Mouse (Mus musculus) cerebral cortex, adult 2 months (tissue): ENCODE data around the gene Adcy9.

Experiments used
- WGBS: fragments of 180-500 bp; shearing (Covaris S2); methylation state at CpG from one replicate; pipeline ENCODE4 v1.1.7; 2018; 5-methylcytosine and 5-hydroxymethylcytosine counted together

Adcy9 gene

GRCm38 (mm10) chr16:4382406-4382805 is 37.9 kb downstream of the Adcy9 start:
- 89% methylated on average over 3 of the region's 3 CpGs for WGBS

DNA sequence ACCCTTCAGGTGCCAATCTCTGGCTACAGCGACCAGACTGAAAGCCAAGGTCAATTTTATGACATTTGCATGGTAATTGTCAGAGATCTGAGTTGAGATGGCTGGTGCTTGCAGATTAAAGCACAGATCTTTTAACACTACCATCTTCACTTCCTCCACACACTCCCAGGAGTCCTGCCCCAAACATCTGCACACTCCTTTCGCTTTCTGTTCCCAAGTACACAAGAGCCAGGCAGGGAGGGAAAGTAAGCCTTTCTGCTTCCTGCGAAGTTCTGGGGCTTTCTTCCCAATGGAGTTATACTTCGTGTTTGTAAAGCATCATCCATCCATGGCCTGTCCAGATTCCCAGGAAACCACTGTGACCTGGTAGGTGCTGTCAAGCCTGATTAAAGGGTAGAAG is 38.8 kb downstream of the Adcy9 start:
- WGBS = 60% methylated on average over 4 of the region's 4 CpGs

- WGBS = 91% methylated on average over 1 of the region's 1 CpGs
Measured at GRCm38 (mm10) chr16:4378788-4379187, 41.5 kb downstream of the Adcy9 start.

GRCm38 (mm10) chr16:4377556-4377955 is 42.7 kb downstream of the Adcy9 start:
- 75% methylated on average over 5 of the region's 5 CpGs for WGBS

GRCm38 (mm10) chr16:4374780-4375380 is 45.4 kb downstream of the Adcy9 start:
- 20% methylated on average over 7 of the region's 7 CpGs for WGBS

DNA sequence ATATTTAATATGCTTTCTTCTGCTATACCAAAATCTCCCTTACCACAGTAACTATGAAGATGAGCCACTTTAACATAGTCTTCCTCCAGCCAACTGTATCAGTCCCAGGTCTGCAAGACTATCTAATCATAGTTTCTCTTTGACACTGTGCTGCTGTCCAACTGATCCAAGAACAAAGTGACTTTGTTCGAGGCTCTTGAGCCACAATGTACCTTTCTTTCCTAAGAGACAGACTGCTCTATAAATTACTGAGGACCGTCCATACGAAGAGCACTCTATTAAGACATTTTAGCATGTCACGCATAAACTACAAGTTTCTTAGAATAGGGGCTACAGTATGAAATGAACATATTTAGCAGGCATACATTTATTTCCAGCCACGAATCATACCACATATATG is 46.0 kb downstream of the Adcy9 start:
- 64% methylated on average over 5 of the region's 5 CpGs for WGBS

DNA sequence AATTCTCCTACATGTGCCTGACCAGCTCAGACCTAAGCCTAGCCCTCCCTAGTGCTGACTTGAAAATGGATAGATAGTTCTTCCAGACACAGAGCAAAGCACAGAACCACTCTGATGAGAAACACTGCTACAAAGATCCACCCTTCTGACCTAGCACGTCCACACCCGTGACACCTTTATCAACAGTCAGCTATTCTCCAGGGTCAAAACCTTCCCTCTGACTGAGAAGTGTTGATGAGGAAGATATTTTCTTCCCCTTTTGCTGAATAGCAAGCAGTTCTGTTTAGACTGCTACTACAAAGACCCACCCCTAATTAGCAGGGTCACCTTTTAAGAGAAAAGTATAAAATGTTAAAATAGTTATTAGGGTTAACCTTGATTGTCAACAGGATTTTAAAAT is 49.3 kb downstream of the Adcy9 start:
- 90% methylated on average over 2 of the region's 2 CpGs for WGBS

DNA sequence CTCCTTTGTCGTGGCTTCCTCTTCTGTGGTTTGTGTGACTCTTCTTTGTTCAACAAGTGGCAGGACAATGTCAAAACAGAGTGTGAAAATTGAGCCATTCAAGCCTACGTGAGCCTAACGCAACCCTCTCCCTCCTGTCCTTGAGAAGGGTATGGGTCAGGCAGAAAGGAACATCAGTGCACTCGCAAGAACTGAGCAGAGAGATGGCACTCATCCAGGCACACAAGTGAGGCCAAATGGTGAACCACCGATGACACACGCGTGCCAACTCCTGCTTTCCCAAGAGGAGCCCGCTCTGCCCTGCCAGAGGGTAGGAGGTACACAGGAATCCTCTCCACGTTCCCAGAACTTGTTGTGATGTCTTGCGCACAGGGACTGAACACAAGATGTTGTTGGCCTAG is 50.2 kb downstream of the Adcy9 start:
- 47% methylated on average over 10 of the region's 10 CpGs for WGBS

DNA sequence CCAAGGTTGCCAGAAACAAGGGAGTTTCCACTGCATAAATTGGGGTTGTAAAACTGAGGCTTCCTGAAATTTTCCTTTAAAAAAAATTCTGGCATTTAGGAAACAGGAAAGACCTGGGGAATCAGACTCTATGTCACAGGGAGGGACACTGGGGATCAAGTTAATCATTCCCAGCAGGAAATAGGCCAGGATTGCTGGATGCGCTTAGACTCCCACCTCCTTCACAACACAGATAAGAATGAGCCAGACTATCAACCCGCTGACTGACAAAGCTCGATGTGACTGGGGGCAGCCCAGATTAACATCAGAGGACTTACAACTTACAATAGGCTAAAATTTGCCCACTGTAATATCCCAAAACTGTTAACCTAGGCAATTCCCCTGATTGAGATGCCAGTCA is 52.4 kb downstream of the Adcy9 start:
- 45% methylated on average over 3 of the region's 3 CpGs for WGBS

GRCm38 (mm10) chr16:4367291-4367690 is 53.0 kb downstream of the Adcy9 start:
- WGBS = 96% methylated on average over 1 of the region's 1 CpGs

DNA sequence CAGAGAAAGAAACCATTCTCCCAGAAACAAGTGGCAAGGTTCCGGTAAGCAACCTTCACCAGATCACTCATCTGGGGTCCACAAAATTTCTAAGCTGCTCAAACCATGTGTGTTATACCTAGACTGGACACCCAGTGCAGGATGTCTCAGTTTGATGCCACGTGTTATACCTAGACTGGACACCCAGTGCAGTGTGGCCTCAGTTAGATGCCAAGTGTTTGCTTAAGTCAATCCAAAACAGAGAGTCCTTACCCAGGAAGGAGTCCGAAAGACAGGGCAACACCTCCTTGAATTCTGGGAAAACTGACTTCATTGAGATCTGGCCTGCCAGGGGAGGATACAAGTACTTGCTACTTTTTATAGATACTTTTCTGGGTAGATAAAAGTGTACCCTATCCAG is 53.6 kb downstream of the Adcy9 start:
- WGBS = 95% methylated on average over 3 of the region's 3 CpGs

- WGBS = 94% methylated on average over 4 of the region's 4 CpGs
Measured at GRCm38 (mm10) chr16:4363341-4364116, 56.8 kb downstream of the Adcy9 start.

GRCm38 (mm10) chr16:4355260-4356043 is 64.8 kb downstream of the Adcy9 start:
- 59% methylated on average over 4 of the region's 4 CpGs for WGBS

GRCm38 (mm10) chr16:4342579-4342978 is 77.7 kb downstream of the Adcy9 start:
- 48% methylated on average over 7 of the region's 7 CpGs for WGBS

DNA sequence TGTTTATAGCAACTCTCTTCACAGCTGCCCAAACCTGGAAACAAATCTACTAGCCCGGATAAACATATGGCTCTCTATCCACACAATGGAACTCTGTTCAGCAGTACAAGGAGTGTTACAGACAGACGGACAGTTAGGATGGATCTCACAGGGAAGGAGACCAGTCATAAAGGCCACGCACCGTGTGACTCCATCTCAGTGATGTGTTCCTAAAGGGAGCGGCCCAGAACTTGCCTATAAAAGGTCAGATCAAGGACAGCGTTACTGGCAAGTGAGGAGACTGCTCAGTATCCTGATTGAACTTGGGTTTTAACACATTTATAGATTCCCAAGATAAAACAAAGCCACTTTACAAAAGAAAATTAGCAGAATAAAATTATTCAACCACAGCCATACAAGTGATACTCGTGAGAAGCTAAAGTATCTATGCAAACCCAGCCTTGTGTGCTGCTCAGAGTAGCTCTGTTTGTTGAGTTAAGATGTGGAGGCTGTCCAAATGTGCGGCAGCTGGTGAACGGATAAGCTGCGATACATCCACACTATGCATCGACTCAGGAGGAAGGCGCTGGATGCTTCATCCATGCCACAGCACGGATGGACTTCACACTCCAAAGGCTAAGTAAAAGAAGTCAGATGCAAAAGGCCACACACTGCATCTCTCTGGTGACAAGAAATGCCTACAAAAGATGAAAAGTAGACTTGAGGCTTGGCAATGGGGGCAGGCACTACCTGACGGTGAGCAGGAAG is 78.8 kb downstream of the Adcy9 start:
- WGBS = 52% methylated on average over 14 of the region's 14 CpGs

DNA sequence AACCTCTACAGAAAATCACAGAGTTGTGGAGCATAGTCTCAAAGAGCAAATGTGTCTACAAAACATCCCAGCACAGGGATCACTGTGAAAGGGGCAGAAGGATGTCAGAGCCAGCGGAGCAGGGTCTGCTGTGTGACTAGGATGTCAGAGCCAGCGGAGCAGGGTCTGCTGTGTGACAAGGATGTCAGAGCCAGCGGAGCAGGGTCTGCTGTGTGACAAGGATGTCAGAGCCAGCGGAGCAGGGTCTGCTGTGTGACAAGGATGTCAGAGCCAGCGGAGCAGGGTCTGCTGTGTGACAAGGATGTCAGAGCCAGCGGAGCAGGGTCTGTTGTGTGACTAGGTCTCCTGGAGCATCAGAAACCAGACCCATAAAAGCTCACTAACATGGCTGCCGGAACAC is 81.1 kb downstream of the Adcy9 start:
- WGBS = 95% methylated on average over 7 of the region's 7 CpGs

- 72% methylated on average over 4 of the region's 4 CpGs for WGBS
Measured at GRCm38 (mm10) chr16:4337269-4337668, 83.0 kb downstream of the Adcy9 start.

DNA sequence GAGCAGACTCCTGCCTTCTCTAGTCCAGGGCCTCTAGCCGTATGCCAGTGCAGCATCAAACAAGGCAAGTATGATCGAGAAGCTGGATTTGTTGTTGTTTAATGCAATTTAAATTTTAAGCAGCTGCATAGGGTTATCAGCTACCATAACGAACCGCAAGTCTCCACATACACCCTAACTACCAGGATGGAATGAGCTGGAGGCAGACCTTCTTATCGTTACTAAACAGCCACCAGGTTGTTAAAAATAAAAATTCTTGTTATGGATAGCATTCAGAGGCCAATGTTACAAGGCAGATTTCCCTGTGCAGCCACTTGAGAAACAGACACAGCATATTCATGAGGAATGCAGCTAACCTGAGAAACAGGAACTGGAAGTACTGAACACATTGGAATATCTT is 86.5 kb downstream of the Adcy9 start:
- 71% methylated on average over 5 of the region's 5 CpGs for WGBS

DNA sequence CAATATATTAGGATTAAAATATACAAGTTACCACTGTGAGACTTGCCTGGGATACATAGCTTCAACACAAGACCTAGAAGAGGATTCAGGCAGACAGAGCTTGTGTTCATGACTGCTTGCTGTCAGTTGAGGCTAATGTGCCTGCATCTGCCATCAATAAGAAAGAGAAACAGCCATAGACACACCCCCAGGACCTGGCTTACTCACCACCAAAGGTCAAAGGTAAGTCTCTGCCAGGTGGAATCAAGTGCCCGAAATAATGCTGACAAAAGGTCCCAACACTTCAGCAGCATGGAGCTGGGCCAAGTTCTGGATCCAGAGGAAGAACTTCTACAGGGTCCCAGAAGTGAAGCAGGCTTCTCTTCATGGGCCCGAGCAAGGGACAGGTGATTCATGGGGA is 86.9 kb downstream of the Adcy9 start:
- 94% methylated on average over 2 of the region's 2 CpGs for WGBS

DNA sequence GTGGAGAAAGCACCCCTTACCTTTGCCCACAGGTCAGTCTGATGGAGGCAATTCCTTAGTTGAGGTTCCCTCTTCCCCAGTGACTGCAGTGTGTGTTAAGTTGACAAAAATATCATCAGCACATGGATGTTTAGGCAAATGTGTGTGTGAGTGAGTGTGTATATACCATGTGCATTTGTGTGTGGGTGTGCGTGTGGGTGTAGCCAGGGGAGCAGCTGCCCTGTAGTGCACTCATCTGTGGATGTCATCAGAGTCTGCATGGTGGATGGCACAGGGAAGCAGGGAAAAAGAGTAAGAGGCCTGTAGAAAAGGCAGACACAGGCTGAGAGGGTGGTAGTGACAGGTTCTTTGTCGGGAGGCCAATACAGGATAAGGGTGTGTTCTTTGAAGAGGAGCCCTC is 94.5 kb downstream of the Adcy9 start:
- 54% methylated on average over 2 of the region's 2 CpGs for WGBS

- whole genome bisulfite sequencing = 62% methylated on average over 3 of the region's 3 CpGs
Measured at GRCm38 (mm10) chr16:4320856-4321255, 99.4 kb downstream of the Adcy9 start.

- 46% methylated on average over 6 of the region's 6 CpGs for WGBS
Measured at GRCm38 (mm10) chr16:4318001-4318526, 102.2 kb downstream of the Adcy9 start.
